Mouse (Mus musculus) G1E (cell line): ENCODE results near the gene Thnsl1.

ENCODE experiments used
- CTCF ChIP-seq: IDR thresholded peaks from 2 replicates; pipeline ENCODE4 v1.5.1; 2012; ENCODE audit warnings: low read depth, low read length, inconsistent platforms, mixed read lengths
- TAL1 ChIP-seq: conservative IDR thresholded peaks from 2 replicates; pipeline ENCODE4 v1.6.1; 2012; ENCODE audit warnings: low read depth, low read length, inconsistent platforms, mixed read lengths

DNA sequence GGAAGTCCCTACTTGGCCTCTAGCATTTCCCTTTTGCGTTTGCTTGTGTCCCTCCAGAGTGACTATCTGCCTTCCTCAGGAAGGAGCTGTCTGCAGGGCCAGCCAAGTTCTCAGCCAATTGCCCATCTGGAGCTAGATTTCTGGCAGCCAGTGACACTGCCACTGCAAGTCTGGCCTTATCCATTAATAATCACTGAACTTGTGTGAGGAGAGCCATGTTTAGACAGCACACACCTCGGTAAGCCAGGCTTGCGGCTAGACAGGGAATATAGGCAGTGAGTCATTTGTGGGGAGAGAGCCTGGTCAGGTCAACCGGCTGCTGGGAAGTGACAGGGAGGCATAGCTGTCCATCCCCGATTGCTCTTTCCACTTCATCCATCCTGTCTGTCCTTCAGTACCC, 31.3 kb downstream of the Thnsl1 start:
- TF ChIP-seq CTCF: no peak
- no peak for TF ChIP-seq TAL1
